Mouse (Mus musculus): ENCODE results near the gene Fcrlb. TPM values are rescaled to one million over a fixed set of nuclear protein-coding genes. Genes with fewer than 3 reads are reported as not detected.
"Not testable (repeated sequence)": the region's sequence is repeated elsewhere in the genome, so short reads cannot be mapped to it uniquely, and the experiment has no call there.

Fcrlb gene
- total and polyA plus RNA-seq, 2 experiments from 2014 or later: not detected

GRCm38 (mm10) chr1:170953192-170953591 is 40.5 kb upstream of the Fcrlb start:
- Histone ChIP-seq H3K27ac (ENCODE audit: low read depth) (no peak overlapping the region), H3K27me3 (ENCODE audit: control insufficient read depth, insufficient read depth, low read length) (no peaks in the 10 kb centered on the region), H3K36me3 (replicated peaks; ENCODE audit: control insufficient read depth, insufficient read depth, low read length) (no peaks in the 10 kb centered on the region), H3K4me2 (ENCODE audit: low read depth, low read length) (no peak overlapping the region), H3K4me1 (ENCODE audit: control insufficient read depth, insufficient read depth) (no peaks in the 10 kb centered on the region), H3K4me3 (ENCODE audit: low read depth, low read length) (no peak overlapping the region), H3K9ac (replicated peaks; ENCODE audit: low read depth, low read length) (no peak overlapping the region), H3K9me3 (replicated peaks; ENCODE audit: control insufficient read depth, low read length) (no peaks in the 10 kb centered on the region)
- WGBS: 65% methylated on average over 2 of the region's 2 CpGs
- no peak for TF ChIP-seq EP300 (IDR thresholded peaks at IDR 0.05; ENCODE audit: low read depth)
- TF ChIP-seq CTCF (IDR thresholded peaks at IDR 0.05; ENCODE audit: low read depth): no peak
- DNase-seq (ENCODE audit: low spot score): no peak
- ATAC-seq (ENCODE audit: insufficient read depth, low read depth): no peak

- ATAC-seq (ENCODE audit: insufficient read depth, low read depth) (no peak), DNase-seq (ENCODE audit: low spot score) (no peak)
- 47% methylated on average over 3 of the region's 3 CpGs for WGBS
- Histone ChIP-seq H3K9ac (replicated peaks; ENCODE audit: low read depth, low read length) (no peak overlapping the region), H3K27ac (ENCODE audit: low read depth) (no peak overlapping the region), H3K27me3 (ENCODE audit: control insufficient read depth, insufficient read depth, low read length) (no peaks in the 10 kb centered on the region), H3K4me2 (ENCODE audit: low read depth, low read length) (no peak overlapping the region), H3K36me3 (replicated peaks; ENCODE audit: control insufficient read depth, insufficient read depth, low read length) (no peaks in the 10 kb centered on the region), H3K4me1 (ENCODE audit: control insufficient read depth, insufficient read depth) (no peaks in the 10 kb centered on the region), H3K4me3 (ENCODE audit: low read depth, low read length) (no peak overlapping the region), H3K9me3 (replicated peaks; ENCODE audit: control insufficient read depth, low read length) (no peaks in the 10 kb centered on the region; the same call in 1 of the 2 replicates)
- TF ChIP-seq EP300 (IDR thresholded peaks at IDR 0.05; ENCODE audit: low read depth) (no peak), CTCF (IDR thresholded peaks at IDR 0.05; ENCODE audit: low read depth) (no peak)
Observed at GRCm38 (mm10) chr1:170950772-170951171, 38.0 kb upstream of the Fcrlb start.

GRCm38 (mm10) chr1:170944908-170945307 is 32.2 kb upstream of the Fcrlb start:
- H3K4me1 ChIP-seq (ENCODE audit: control insufficient read depth, insufficient read depth); ATAC-seq (ENCODE audit: insufficient read depth, low read depth); H3K4me2 ChIP-seq (ENCODE audit: low read depth, low read length); H3K27ac ChIP-seq (ENCODE audit: low read depth); H3K36me3 ChIP-seq (replicated peaks; ENCODE audit: control insufficient read depth, insufficient read depth, low read length); H3K9me3 ChIP-seq (replicated peaks; ENCODE audit: control insufficient read depth, low read length); DNase-seq (ENCODE audit: low spot score); H3K4me3 ChIP-seq (ENCODE audit: low read depth, low read length); H3K9ac ChIP-seq (replicated peaks; ENCODE audit: low read depth, low read length); H3K27me3 ChIP-seq (ENCODE audit: control insufficient read depth, insufficient read depth, low read length): not testable (repeated sequence)
- 89% methylated on average over 5 of the region's 9 CpGs for WGBS

- WGBS: 90% methylated on average over 9 of the region's 9 CpGs
- ATAC-seq (ENCODE audit: insufficient read depth, low read depth): not testable (repeated sequence)
Observed at GRCm38 (mm10) chr1:170944151-170944550, 31.4 kb upstream of the Fcrlb start.

DNA sequence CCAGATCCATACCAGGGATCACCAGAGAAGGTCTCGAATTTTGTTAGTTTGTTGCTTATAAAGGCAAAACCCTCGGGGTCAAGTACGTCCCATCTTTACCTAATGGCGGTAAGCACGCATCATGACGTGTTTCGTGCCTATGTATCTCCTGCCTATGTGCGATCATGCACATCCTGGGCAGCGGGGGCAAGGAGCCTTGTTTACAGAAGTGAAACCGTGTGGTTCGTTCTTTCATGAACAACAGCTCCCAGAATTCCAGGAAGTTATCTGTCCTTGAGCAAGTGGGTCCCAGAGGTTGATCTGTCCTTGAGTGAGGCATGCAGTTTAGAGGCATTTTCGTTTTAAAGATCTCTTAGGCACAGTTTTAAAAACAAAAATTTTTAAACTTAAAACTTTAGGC is 26.5 kb upstream of the Fcrlb start:
- 82% methylated on average over 12 of the region's 12 CpGs for WGBS
- no peak for DNase-seq (ENCODE audit: low spot score)

More at GRCm38 (mm10) chr1:170944151-170944550, 31.4 kb upstream of the Fcrlb start:
- not testable (repeated sequence) for H3K9me3 ChIP-seq (replicated peaks; ENCODE audit: control insufficient read depth, low read length); H3K4me3 ChIP-seq (ENCODE audit: low read depth, low read length); H3K9ac ChIP-seq (replicated peaks; ENCODE audit: low read depth, low read length); H3K27me3 ChIP-seq (ENCODE audit: control insufficient read depth, insufficient read depth, low read length); H3K4me2 ChIP-seq (ENCODE audit: low read depth, low read length); H3K27ac ChIP-seq (ENCODE audit: low read depth); DNase-seq (ENCODE audit: low spot score); H3K36me3 ChIP-seq (replicated peaks; ENCODE audit: control insufficient read depth, insufficient read depth, low read length); H3K4me1 ChIP-seq (ENCODE audit: control insufficient read depth, insufficient read depth)

GRCm38 (mm10) chr1:170934383-170934782 is 21.6 kb upstream of the Fcrlb start:
- H3K4me2 ChIP-seq (ENCODE audit: low read depth, low read length): no peak overlapping the region
- TF ChIP-seq CTCF (IDR thresholded peaks at IDR 0.05; ENCODE audit: low read depth) (no peak), EP300 (IDR thresholded peaks at IDR 0.05; ENCODE audit: low read depth) (no peak)
- no peak overlapping the region for H3K27ac ChIP-seq (ENCODE audit: low read depth)
- 57% methylated on average over 2 of the region's 2 CpGs for WGBS
- no peaks in the 10 kb centered on the region for H3K9me3 ChIP-seq (replicated peaks; ENCODE audit: control insufficient read depth, low read length)
- no peak for DNase-seq (ENCODE audit: low spot score)
- H3K36me3 ChIP-seq (replicated peaks; ENCODE audit: control insufficient read depth, insufficient read depth, low read length): no peaks in the 10 kb centered on the region
- no peaks in the 10 kb centered on the region for H3K27me3 ChIP-seq (ENCODE audit: control insufficient read depth, insufficient read depth, low read length)
- ATAC-seq (ENCODE audit: insufficient read depth, low read depth): no peak
- H3K4me1 ChIP-seq (ENCODE audit: control insufficient read depth, insufficient read depth): no peaks in the 10 kb centered on the region
- H3K9ac ChIP-seq (replicated peaks; ENCODE audit: low read depth, low read length): no peak overlapping the region
- H3K4me3 ChIP-seq (ENCODE audit: low read depth, low read length): no peak overlapping the region

More for the DNA sequence above, 26.5 kb upstream of the Fcrlb start:
- Histone ChIP-seq H3K4me2 (ENCODE audit: low read depth, low read length) (no peak overlapping the region), H3K4me3 (ENCODE audit: low read depth, low read length) (no peak overlapping the region), H3K27me3 (ENCODE audit: control insufficient read depth, insufficient read depth, low read length) (no peaks in the 10 kb centered on the region), H3K36me3 (replicated peaks; ENCODE audit: control insufficient read depth, insufficient read depth, low read length) (no peaks in the 10 kb centered on the region), H3K4me1 (ENCODE audit: control insufficient read depth, insufficient read depth) (no peaks in the 10 kb centered on the region), H3K27ac (ENCODE audit: low read depth) (no peak overlapping the region), H3K9me3 (replicated peaks; ENCODE audit: control insufficient read depth, low read length) (no peaks in the 10 kb centered on the region), H3K9ac (replicated peaks; ENCODE audit: low read depth, low read length) (no peak overlapping the region)
- ATAC-seq (ENCODE audit: insufficient read depth, low read depth): no peak
- no peak for TF ChIP-seq CTCF (IDR thresholded peaks at IDR 0.05; ENCODE audit: low read depth)
- TF ChIP-seq EP300 (IDR thresholded peaks at IDR 0.05; ENCODE audit: low read depth): no peak

Data from heart, postnatal 0 days (tissue).